19 mouse cellular contexts compared by ENCODE assay signal in the genomic region with DNA sequence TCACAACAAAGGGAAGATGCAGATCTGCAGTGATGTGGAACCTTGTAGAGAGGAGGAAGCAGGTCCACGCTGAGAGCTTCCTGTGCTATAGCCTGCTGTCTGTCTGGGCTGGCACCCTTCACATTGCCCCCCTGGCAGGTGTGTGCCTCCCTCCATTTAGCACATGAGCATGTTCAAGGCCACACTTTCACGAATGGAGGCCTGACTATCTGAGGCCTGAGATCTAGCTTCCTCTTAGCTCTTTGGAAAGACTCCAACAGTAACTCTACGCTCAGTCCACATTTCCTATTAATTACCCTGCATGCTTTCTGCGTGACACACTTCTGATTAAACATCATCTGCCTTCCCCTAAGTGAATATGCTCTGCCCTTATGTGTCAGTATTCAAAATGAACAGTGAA.
DNase-seq lines count a peak whose midpoint lies in the region; ATAC-seq and TF ChIP-seq lines count a peak whose summit lies in the region.
"Had no signal": no experiment of that assay in that cellular context is flagged by ENCODE, and none has a peak within 500 bp of the region (broad histone marks: within the 10 kb centered on the region; RNA-seq: fewer than 3 reads in every experiment).

No protein-coding gene starts in this region.

- no peaks in the 10 kb centered on the region for H3K36me3 ChIP-seq in kidney, postnatal 0 days (ENCODE audit: insufficient read depth, low read length)
- H3K36me3 ChIP-seq: embryonic facial prominence, embryonic 12.5 days; intestine, embryonic 15.5 days; kidney, embryonic 15.5 days; limb, embryonic 10.5 days had no signal

- H3K4me2 ChIP-seq in kidney, postnatal 0 days (ENCODE audit: low read length), result no peak overlapping the region
- H3K4me2 ChIP-seq: embryonic facial prominence, embryonic 12.5 days; intestine, embryonic 15.5 days; kidney, embryonic 15.5 days; liver, embryonic 11.5 days had no signal

- no peak overlapping the region for H3K9ac ChIP-seq in kidney, postnatal 0 days (ENCODE audit: low read depth, low read length)
- H3K9ac ChIP-seq: embryonic facial prominence, embryonic 12.5 days; intestine, embryonic 15.5 days; kidney, embryonic 15.5 days had no signal

- 31% methylated on average over 4 of the region's 4 CpGs for WGBS in kidney, postnatal 0 days

- no peak for TF ChIP-seq CTCF in kidney, postnatal 0 days (IDR thresholded peaks at IDR 0.05; ENCODE audit: low read depth)

- H3K4me1 ChIP-seq in kidney, postnatal 0 days (replicated peaks; ENCODE audit: insufficient read depth, low read length), result no peaks in the 10 kb centered on the region
- H3K4me1 ChIP-seq: embryonic facial prominence, embryonic 12.5 days; intestine, embryonic 15.5 days; kidney, embryonic 15.5 days had no signal

- no peak overlapping the region for H3K4me3 ChIP-seq in kidney, postnatal 0 days (replicated peaks; ENCODE audit: low read depth, low read length)
- H3K4me3 ChIP-seq: embryonic facial prominence, embryonic 12.5 days; intestine, embryonic 15.5 days; kidney, embryonic 15.5 days; limb, embryonic 10.5 days had no signal

- DNase-seq in cerebellum, postnatal 25 days, result peak; percentile 28 to 33
- DNase-seq in cerebellum, postnatal 36 days, result no peak
- peak; percentile 11 for DNase-seq in kidney, postnatal 0 days (ENCODE audit: low spot score)
- DNase-seq in kidney, postnatal 4 days, result no peak
- DNase-seq in 416B (ENCODE audit: low read depth), result peak; percentile 64
- no peak for DNase-seq in gastrocnemius, adult 8-10 months (ENCODE audit: low spot score in 2 of 2)
- DNase-seq: gastrocnemius, postnatal 10 days; heart, postnatal 14 days; lung, adult 2 months; right cerebral cortex, postnatal 25 days; thymus, postnatal 14 days had no signal

- H3K27me3 ChIP-seq in kidney, postnatal 0 days (ENCODE audit: insufficient read depth, low read length), result no peaks in the 10 kb centered on the region
- H3K27me3 ChIP-seq: embryonic facial prominence, embryonic 12.5 days; intestine, embryonic 15.5 days; kidney, embryonic 15.5 days had no signal

- ATAC-seq in kidney, postnatal 0 days (replicated peaks; ENCODE audit: low FRiP score, low read depth), result no peak
- peak; percentile 39; the same call in 1 of the 2 replicates for ATAC-seq in common myeloid progenitor, adult 5-6 weeks (replicated peaks; ENCODE audit: low read depth, poor library complexity, severe bottlenecking)
- ATAC-seq: intestine, embryonic 15.5 days had no signal

- H3K27ac ChIP-seq in kidney, postnatal 0 days, result no peak overlapping the region
- H3K27ac ChIP-seq: embryonic facial prominence, embryonic 12.5 days; intestine, embryonic 15.5 days; kidney, embryonic 15.5 days; limb, embryonic 10.5 days; macrophage; stomach, postnatal 0 days had no signal

- H3K9me3 ChIP-seq in kidney, postnatal 0 days (replicated peaks; ENCODE audit: low read length), result no peaks in the 10 kb centered on the region
- H3K9me3 ChIP-seq: embryonic facial prominence, embryonic 12.5 days; intestine, embryonic 15.5 days; kidney, embryonic 15.5 days; limb, embryonic 10.5 days had no signal

Comparison
In these comparisons a context has a peak if more than half of its experiments do, and no peak if none do; other contexts are left out.
1. DNase-seq: peak in cerebellum, postnatal 25 days (2 of 2), kidney, postnatal 0 days (single experiment) and 416B (single experiment); none in cerebellum, postnatal 36 days (0 of 2), kidney, postnatal 4 days (0 of 2) and gastrocnemius, adult 8-10 months (0 of 2).